Mouse (Mus musculus) gastrocnemius, adult 2 months (tissue): ENCODE data around the gene Trp53rkb. TPM values are rescaled to one million over a fixed set of nuclear protein-coding genes. Genes with fewer than 3 reads are reported as not detected.

Experiments used
- DNase-seq: peaks from one replicate; pipeline ENCODE4 v3.0.0; 2022
- H3K27ac ChIP-seq: fragments of 200-600 bp; 2 replicates; pipeline ENCODE4 v1.8.1; 2022; ENCODE audit warnings: mild to moderate bottlenecking
- H3K4me3 ChIP-seq: fragments of 200-600 bp; 2 replicates; pipeline ENCODE4 v1.8.1; 2022; ENCODE audit warnings: mild to moderate bottlenecking, moderate library complexity
- CTCF ChIP-seq: fragments of 200-600 bp; IDR thresholded peaks from 2 replicates; pipeline ENCODE4 v1.8.1; 2022; ENCODE audit warnings: antibody characterized with exemption, mild to moderate bottlenecking, moderate library complexity
- intact Hi-C: fragments of 180-260 bp; cut with DNase I; formaldehyde crosslinking; loops from one replicate; pipeline ENCODE4 v1.15.1; 2025
- total RNA-seq, 2 experiments: library from RNA; stranded (reverse); gene quantifications; 2 replicates each; pipeline ENCODE4 v1.2.3; 2021

Gene Trp53rkb
- total RNA-seq, 2 experiments from 2014 or later: 2.2 to 3.1 TPM

DNA sequence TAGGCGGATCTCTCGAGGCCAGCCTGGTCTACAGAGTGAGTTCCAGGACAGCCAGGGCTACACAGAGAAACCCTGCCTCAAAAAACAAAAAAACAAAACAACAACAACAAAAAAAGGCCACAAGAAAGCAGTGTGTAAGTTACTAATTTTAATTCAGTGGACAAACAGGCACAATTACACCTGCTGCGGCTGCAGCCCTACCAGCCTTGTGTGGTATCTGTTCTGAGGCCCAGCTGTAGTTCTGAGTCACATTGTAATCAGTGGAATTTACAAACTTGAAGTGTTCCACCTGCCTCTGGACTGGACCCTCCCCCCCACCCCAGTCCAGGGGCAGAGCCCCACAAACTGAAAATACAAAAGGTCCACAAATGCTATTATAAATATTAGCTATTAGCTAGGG is 11.0 kb downstream of the Trp53rkb start:
- no peak overlapping the region for H3K4me3 ChIP-seq
- no peak overlapping the region for H3K27ac ChIP-seq
- peak; percentile 10 for DNase-seq
- no peak for TF ChIP-seq CTCF
- intact Hi-C loops: no loop called here

DNA sequence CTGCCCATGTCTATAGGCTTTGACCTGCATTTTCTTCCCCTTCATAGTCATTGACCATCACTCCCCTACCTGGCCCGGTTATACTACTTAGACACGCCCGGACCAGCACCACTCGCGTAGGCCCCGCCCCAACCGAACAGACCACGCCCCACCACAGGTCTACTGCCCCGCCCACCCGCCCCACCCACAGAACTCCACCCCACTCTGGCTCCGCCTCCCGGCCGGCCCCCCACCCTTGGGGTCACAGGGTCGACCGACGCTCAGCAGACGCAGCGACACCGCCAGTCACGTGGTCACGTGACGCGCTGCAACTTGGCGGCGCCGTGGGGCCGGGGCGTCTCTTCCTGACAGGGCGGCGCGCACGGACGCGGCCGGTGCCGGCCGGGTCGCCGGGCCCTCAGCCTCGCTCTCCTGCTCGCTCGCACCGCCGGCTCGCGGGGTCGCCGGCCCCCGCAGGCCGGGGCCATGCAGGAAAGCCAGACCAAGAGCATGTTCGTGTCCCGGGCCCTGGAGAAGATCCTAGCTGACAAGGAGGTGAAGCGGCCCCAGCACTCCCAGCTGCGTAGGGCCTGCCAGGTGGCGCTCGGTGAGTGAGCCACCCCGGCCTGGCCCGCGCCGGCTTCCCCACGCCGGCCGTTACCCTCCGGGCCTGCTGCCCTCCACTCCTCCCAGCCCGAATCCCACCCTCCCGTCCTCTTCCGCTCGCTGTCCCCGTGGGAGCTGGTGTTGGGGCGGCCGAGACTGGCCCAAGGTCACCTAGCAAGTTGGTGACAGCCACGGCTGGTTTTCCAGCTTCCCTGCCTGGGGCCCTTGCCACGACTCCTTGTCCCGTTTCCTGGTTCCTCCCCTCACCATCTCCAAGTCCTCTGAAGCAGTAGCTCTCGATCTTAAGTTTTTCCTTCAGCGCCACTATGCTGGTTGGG is 13.2 kb downstream of the Trp53rkb start, which contains the start of gene Arfgef2:
TSS of gene Arfgef2 (plus strand) at position 339 of the 923 bp plus-strand sequence.
- TF ChIP-seq CTCF: no peak
- intact Hi-C loops: no loop called here
- Histone ChIP-seq H3K4me3 (peak within 1 kb of the TSS; percentile 99), H3K27ac (peak within 1 kb of the TSS; percentile 98)
- peak; percentile 96 for DNase-seq

DNA sequence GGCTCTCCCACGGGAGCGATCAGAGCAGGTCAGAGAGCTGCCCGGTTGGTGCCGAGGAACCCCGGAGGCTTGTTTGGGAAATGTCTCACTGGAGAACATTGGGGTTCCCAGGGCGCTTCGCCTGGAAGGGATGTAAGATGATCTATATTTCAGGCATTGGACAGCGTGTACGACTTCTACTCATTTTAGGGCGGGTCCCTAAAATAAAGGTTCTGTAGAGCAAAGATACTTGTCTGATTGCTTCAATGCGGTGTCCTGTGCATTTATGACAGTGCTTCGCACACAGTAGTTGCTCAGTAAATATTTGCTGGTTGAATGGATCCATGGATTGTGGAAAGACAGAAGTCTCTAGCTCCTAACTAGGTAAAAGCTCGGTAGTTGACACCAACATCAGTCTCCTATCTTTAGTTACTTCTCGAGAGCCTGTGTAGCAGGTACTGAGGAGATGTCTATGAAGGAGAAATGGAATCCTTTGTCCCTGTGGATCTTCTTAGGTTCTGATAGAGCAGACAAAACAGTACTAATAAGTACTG is 13.9 kb downstream of the Trp53rkb start:
- no peak for TF ChIP-seq CTCF
- intact Hi-C loops: no loop called here
- DNase-seq: no peak

DNA sequence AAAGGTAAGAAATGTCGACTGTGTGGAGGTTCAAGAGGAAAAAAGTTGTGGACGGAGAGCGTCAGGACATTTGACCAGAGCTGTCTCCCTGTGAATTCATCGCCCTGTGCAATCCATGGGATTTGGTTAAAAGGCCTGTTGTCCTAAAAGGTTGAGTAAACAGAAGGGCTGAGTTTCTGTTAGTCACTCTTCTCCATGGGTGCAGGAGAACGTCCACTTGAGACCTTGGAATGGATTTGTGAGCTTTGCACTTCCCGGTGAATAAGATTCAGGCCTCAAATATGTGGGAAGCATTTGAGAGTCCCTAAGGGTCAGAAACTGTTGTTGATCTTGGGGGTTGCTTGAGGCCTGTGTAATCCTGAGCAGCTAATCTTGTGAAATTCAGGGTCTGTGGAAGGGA is 14.5 kb downstream of the Trp53rkb start:
- DNase-seq: peak; percentile 9
- H3K4me3 ChIP-seq: peak overlapping the region; percentile 99
- TF ChIP-seq CTCF: no peak
- intact Hi-C loops: no loop called here
- H3K27ac ChIP-seq: peak overlapping the region; percentile 98

More for the DNA sequence above, 13.9 kb downstream of the Trp53rkb start:
- Histone ChIP-seq H3K27ac (peak overlapping the region; percentile 98), H3K4me3 (peak overlapping the region; percentile 99)

DNA sequence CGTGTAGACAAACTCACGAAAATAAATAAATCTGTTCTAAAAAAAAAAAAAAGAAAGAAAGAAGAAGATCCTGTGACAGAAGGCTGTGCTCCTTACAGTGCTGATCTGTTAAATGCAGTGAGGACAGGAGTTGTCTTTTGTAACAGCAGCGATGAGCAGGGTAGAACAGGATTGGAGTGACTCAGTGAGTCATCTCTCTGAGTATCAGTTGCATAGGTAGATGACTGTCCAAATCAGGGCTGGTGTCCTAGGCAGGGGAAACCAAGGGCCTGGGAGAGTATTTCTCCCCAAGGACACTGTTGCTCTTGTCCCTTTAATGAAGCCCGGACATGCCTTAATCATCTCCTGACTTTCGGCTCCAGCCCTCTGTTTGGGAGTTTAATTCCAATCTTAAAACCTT is 17.2 kb downstream of the Trp53rkb start:
- Histone ChIP-seq H3K4me3 (no peak overlapping the region), H3K27ac (peak overlapping the region; percentile 10; the same call in 1 of the 2 replicates)
- peak; percentile 6 for DNase-seq
- intact Hi-C loops: no loop called here
- no peak for TF ChIP-seq CTCF

DNA sequence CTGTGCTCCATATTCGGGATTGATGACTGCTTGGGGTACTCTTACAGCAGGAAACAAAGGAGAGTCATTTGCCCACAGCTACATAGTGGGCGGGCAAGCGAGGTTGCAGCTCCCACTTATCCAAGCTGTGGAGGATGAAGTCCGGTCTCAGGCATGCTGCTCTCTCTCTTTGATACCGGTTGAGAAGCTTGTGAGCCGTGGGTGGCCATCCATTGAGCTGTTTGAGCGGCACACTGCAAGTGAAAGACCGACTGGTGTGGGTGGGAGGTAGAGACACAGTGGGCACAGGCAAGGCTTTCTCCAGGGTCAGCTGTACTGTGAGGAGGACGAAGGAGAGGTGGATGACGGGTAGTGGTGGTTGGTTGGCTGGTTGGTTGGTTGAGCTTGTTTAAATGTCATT is 18.5 kb downstream of the Trp53rkb start:
- Histone ChIP-seq H3K4me3 (no peak overlapping the region), H3K27ac (no peak overlapping the region)
- intact Hi-C loops: no loop called here
- no peak for TF ChIP-seq CTCF
- peak; percentile 5 for DNase-seq

DNA sequence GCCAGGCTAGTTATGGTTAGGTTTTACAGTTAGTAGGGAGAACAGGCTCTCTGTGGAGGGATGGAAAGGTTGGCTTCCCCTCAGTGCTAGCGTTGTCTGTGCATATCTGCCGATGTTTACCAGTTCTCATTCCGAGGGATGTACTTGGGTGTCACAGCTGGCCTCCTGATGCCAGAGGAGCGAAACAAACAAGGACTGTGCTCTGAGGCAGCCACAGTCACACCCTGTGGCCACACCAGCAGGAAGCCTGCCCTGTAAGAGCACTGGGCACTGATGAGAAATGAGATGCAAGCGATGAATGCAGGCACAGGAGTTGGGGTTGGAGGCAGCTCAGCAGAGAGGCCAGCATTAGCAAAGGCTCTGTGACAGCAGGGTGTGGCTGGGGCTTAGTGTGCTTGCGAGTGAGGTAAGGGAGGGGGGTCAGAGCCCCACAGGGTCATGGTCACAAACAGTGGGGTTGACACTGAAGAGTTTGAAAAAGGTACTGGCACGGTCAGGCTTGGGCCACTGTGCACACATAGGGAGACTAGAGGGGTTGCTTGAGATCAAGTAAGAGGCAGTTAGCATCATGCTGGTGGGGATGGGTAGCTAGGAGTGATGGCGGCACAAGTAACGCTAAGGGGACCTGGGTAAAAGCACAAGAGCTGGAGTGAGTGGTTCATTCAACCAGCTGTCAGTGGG is 26.3 kb downstream of the Trp53rkb start:
- TF ChIP-seq CTCF: no peak
- intact Hi-C loops: no loop called here
- H3K27ac ChIP-seq: no peak overlapping the region
- H3K4me3 ChIP-seq: no peak overlapping the region
- DNase-seq: no peak

DNA sequence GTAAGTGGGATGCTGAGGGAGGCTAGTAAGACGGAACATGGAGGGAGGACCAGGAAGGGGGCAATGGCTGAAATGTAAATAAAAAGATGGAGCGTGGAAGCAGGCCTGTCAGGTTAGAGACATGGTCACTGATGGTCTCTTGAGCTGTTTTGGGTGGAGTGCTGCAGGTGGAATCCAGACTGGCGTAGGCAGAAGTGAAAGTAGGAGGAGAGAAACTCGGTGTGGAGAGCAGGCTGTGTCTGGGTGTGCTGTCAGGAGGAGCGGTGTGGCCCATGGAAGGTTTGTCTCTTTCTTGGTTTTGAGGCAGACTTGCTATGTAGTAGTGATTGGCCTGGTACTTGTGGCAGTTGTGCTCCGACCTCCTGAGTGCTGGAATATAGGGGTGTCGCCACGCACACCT is 27.5 kb downstream of the Trp53rkb start:
- TF ChIP-seq CTCF: no peak
- intact Hi-C loops: no loop called here
- no peak overlapping the region for H3K27ac ChIP-seq
- DNase-seq: no peak
- no peak overlapping the region for H3K4me3 ChIP-seq

DNA sequence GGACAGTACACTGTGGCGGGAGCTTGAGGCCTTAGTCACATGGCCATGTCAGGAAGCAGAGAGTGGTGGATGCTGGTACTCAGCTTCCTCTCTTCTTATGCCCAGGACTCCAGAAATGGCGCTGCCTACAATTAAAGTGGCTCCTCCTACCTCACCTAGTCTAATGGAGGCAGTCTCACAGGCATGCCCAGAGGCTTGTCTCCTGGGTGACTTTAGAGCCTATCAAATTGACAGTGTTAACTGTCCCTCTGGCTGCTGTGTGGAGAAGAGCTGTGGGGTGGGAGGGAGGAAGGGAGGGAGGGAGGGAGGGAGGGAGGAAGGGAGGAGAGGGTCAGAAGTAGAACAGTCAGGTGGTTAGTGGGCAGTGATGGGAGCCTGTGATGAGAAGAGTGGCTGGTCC is 28.5 kb downstream of the Trp53rkb start:
- no peak for TF ChIP-seq CTCF
- DNase-seq: no peak
- Histone ChIP-seq H3K27ac (no peak overlapping the region), H3K4me3 (no peak overlapping the region)
- intact Hi-C loops: no loop called here

DNA sequence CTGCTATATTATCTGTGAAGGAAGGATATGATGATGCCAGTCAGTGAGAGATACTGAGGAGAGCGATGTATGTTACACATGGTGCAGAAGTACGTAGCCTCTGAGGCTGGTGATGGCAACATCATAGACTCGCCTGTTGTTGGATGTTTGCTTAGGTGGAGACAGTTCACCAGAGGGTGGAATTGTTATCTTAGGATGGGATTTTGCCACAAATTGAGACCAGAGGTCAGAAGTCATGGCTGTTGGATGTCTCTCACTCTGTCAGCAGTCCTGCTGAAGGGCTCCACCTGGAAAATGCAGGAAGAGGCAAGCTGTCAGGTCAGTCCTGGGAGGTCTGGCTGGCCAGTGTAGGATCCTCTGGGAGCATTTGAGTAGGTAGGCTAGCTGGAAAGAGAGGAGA is 29.1 kb downstream of the Trp53rkb start:
- intact Hi-C loops: no loop called here
- TF ChIP-seq CTCF: no peak
- H3K4me3 ChIP-seq: no peak overlapping the region
- DNase-seq: no peak
- H3K27ac ChIP-seq: no peak overlapping the region

DNA sequence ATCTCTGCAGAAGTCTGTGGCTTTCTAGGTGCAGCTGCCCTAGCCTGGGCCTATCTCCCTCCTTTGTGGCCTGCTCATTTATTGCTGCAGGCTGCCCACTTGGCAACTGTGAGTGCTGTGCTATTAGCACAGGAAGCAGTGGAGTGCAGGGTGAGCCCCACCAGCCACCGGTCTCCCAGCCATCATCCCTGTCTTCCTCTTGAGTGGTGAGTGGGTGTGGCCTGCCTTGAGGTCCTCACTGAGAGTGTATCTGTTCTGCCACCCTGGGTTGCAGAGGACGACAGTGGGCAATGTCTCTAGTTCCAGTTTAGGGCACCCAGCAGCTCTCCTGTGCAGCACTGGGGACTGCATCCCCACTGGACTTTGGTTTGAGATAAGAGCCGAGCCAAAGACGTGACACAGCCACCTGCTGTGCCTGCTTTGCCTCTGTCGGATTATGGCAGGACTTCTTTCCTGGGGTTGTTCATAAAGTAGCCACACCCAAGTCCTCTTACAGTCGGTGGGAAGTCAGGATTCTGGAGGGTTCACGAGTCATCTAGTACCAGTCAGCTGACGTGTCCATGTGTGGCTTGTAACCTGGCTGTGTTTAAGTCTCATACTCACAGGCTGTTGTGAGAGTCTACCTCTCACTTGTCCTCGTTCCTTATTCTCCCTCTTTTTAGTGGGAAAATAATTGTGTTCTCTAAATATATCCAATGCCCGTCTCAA is 29.9 kb downstream of the Trp53rkb start:
- DNase-seq: no peak
- Histone ChIP-seq H3K27ac (no peak overlapping the region), H3K4me3 (no peak overlapping the region)
- intact Hi-C loops: no loop called here
- TF ChIP-seq CTCF: no peak

DNA sequence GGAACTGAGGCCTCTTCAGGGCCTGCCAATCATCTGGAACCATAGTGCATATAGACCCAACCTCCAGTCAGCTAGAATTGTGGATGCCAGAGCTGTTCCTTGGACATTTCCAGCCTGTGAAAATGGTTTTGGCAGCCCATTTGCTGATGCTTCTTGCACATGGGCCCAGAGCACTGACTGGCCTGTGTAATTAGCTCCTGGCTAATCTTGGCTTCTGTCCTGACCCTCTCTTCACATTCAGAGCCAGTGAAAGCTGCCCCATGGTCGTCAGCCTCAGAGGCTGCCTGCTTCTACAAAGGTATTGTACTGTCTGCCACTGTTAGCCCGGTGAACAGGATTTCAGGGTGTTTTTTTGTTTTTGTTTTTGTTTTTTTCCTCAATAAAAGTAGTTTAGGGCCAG is 30.6 kb downstream of the Trp53rkb start:
- no peak for DNase-seq
- Histone ChIP-seq H3K4me3 (no peak overlapping the region), H3K27ac (no peak overlapping the region)
- no peak for TF ChIP-seq CTCF
- intact Hi-C loops: no loop called here

DNA sequence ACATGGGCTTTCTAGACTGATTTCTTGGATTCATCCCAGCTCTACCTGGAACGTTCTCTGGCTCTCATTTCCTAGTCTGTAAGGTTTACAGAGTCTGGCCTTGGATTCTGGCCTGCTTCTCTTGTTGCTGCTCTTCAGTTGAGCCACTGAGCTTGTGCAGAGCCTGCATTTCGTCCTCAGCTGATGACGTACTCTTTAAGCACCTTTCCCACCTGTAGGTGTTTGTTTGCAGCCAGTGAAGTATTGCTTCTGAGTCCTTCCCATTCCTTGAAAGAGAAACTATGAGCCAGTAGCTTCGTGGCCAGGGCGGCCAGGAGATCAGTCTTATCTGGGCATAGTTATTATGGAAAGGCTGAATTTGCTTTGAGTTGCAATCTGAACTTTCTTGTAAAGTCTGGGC is 32.1 kb downstream of the Trp53rkb start:
- DNase-seq: no peak
- no peak for TF ChIP-seq CTCF
- intact Hi-C loops: no loop called here
- Histone ChIP-seq H3K27ac (no peak overlapping the region; the same call in 1 of the 2 replicates), H3K4me3 (no peak overlapping the region)
